Mouse (Mus musculus) liver, postnatal 0 days (tissue): ENCODE data around the gene Mrvi1.

Experiments
- CTCF ChIP-seq: sonication (generic); IDR thresholded peaks from 2 replicates; pipeline ENCODE4 v1.5.1; 2016; ENCODE audit warnings: antibody characterized with exemption, low read depth
- EP300 ChIP-seq: IDR thresholded peaks from 2 replicates; pipeline ENCODE4 v1.6.1; 2016; ENCODE audit warnings: antibody characterized with exemption, low read depth, mild to moderate bottlenecking

- no peak for TF ChIP-seq CTCF
- TF ChIP-seq EP300 = peak; percentile 96
These were observed 22.0 kb upstream of the Mrvi1 start for GRCm38 (mm10) chr7:111004136-111004840.
